Mouse (Mus musculus) heart, postnatal 0 days (tissue): ENCODE results near the gene Commd6.
A peak's percentile ranks its signal among the peaks of the same experiment; 100 is the strongest.

Experiments used
- CTCF ChIP-seq: IDR thresholded peaks from 2 replicates; pipeline ENCODE4 v1.5.1; 2016; ENCODE audit warnings: antibody characterized with exemption, control low read depth, low read depth
- EP300 ChIP-seq: IDR thresholded peaks from 2 replicates; pipeline ENCODE4 v1.6.1; 2016; ENCODE audit warnings: antibody characterized with exemption, low read depth

DNA sequence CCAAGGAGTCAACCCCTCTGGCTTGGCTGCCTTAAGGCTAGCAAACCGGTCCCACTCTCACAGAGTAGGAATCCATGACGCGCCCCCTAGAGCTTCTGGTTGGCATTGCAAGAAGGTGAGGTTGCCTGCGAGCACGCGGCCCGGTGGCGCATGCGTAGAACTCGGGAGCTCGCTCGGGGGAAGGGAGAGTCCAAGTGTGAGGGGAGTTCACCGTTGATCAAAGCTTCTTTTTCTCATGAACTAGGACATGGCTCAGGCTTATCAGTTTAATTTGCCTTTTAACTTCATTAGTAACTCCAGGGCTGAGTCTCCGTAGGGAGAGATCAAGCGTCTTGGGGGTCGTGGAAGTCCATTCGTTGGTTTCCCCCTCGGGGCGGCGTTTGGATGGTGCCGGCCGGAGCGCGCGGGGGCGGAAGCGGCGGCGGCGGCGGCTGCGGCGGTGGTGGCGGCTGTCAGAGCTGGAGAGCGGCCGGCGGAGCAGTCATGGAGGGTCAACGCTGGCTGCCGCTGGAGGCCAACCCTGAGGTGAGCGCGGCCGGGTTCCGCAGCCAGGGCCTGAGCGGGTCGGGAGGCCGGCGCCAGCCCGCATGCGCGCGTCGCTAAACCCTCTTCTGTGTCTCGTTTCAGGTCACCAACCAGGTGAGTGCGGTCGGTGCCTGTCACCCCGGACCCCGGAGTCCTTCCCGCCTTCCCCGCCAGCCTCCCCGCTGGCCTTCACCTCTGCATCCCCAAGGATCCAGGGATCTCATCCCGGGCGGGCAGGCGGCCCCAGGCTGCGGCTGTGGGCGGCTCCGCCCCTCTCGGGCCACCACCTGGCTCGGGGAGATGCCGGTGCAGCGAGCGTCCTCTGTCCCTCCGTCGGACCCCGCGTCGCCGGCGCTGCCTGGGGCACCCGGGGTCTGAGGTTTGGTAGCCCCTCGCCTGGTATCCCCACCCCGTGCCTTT lies 13.4 kb upstream of the Commd6 start, which contains the start of gene Uchl3:
- TF ChIP-seq CTCF (peak; percentile 94), EP300 (peak; percentile 39; the same call in 1 of the 2 replicates)
